Mouse (Mus musculus): ENCODE measurements around the gene Csad.

DNA sequence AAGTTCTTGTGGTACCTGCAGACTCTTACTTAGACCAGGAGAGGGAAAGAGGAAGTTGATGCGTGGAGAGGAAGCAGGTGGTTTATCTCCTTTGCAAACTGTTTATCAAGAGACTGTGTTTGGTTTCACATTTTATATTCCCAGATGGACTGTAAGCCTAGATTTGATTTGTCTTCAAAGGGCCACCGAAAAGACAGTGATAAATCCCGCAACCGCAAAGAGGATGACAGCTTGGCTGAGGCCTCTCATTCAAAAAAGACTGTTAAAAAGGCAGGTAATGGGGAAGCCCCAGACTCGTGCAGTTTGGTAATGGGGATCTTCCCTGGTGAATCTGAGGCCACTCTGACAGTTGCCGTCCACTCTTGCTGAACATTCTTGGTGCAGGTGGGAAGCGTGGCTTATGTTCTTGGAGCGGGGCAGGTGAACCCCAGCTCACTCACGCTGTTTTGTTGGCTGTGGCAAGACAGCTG is 3.6 kb upstream of the Csad start:
- TF ChIP-seq GATA1 (IDR thresholded peaks at IDR 0.05; ENCODE audit: low read length): no peak
- TF ChIP-seq TAL1 (IDR thresholded peaks at IDR 0.05; ENCODE audit: low read length): no peak
